Mouse (Mus musculus) liver, postnatal 0 days (tissue): Measurements from ENCODE around the gene Elf2.

ENCODE experiments used
- CTCF ChIP-seq: sonication (generic); IDR thresholded peaks from 2 replicates; pipeline ENCODE4 v1.5.1; 2016; ENCODE audit warnings: antibody characterized with exemption, low read depth
- EP300 ChIP-seq: IDR thresholded peaks from 2 replicates; pipeline ENCODE4 v1.6.1; 2016; ENCODE audit warnings: antibody characterized with exemption, low read depth, mild to moderate bottlenecking

- TF ChIP-seq CTCF (no peak), EP300 (no peak)
Observed at GRCm38 (mm10) chr3:51232205-51232910, 108.1 kb downstream of the Elf2 start.
